Mouse (Mus musculus) midbrain, embryonic 14.5 days (tissue): ENCODE data around the gene Wdr38. TPM values are rescaled to one million over a fixed set of nuclear protein-coding genes. Genes with fewer than 3 reads are reported as not detected.

Experiments
- ATAC-seq: fragments of 200-750 bp; cut with Nextera tagmentation; 2 replicates; pipeline ENCODE4 v1.8.0; 2017; ENCODE audit warnings: moderate number of reproducible peaks, moderate library complexity; ENCODE audit not compliant: low FRiP score, low TSS enrichment
- DNase-seq: peaks from one replicate; pipeline ENCODE4 v3.0.0-alpha.2; 2015
- H3K27ac ChIP-seq: fragments of 300-500 bp; sonication (generic); replicated peaks from 2 replicates; pipeline ENCODE4 v1.5.1; 2014; ENCODE audit warnings: mild to moderate bottlenecking, low read depth, low read length, moderate library complexity
- H3K27me3 ChIP-seq: fragments of 300-500 bp; sonication (generic); 2 replicates; pipeline ENCODE4 v1.6.1; 2014; ENCODE audit warnings: low read length, control low read depth, mixed read lengths; ENCODE audit not compliant: control insufficient read depth, insufficient read depth
- H3K36me3 ChIP-seq: fragments of 300-500 bp; sonication (generic); 2 replicates; pipeline ENCODE4 v1.6.1; 2014; ENCODE audit warnings: low read length, control low read depth; ENCODE audit not compliant: control insufficient read depth, insufficient read depth
- H3K4me1 ChIP-seq: fragments of 300-500 bp; sonication (generic); 2 replicates; pipeline ENCODE4 v1.6.1; 2014; ENCODE audit warnings: mild to moderate bottlenecking, antibody characterized with exemption, low read length, control low read depth; ENCODE audit not compliant: control insufficient read depth, insufficient read depth
- H3K4me2 ChIP-seq: fragments of 300-500 bp; sonication (generic); 2 replicates; pipeline ENCODE4 v1.6.1; 2014; ENCODE audit warnings: mild to moderate bottlenecking, low read length, moderate library complexity
- H3K4me3 ChIP-seq: fragments of 300-500 bp; sonication (generic); replicated peaks from 2 replicates; pipeline ENCODE4 v1.5.1; 2014; ENCODE audit warnings: low read depth, low read length
- H3K9ac ChIP-seq: fragments of 300-500 bp; sonication (generic); replicated peaks from 2 replicates; pipeline ENCODE4 v1.6.1; 2014; ENCODE audit warnings: mild to moderate bottlenecking, low read length, moderate library complexity
- H3K9me3 ChIP-seq: fragments of 300-500 bp; sonication (generic); 2 replicates; pipeline ENCODE4 v1.6.1; 2016; ENCODE audit warnings: low read length, control low read depth, mixed read lengths; ENCODE audit not compliant: control insufficient read depth
- WGBS: fragments of 180-500 bp; shearing (Covaris S2); extraction: QIAGEN DNeasy Blood & Tissue Kit; methylation state at CpG from one replicate; pipeline ENCODE4 v1.1.7; 2014; 5-methylcytosine and 5-hydroxymethylcytosine counted together
- polyA plus RNA-seq: library from polyadenylated mRNA; unstranded; fragments of >200 nt; fragmentation: Nextera tagmentation; extraction: Ambion mirVana; gene quantifications from 2 replicates; pipeline ENCODE4 v1.2.1, GENCODE M21; 2014

The Wdr38 gene
- polyA plus RNA-seq, 1 experiment from 2014 or later: 1.4 TPM

- Histone ChIP-seq H3K9me3 (no peaks in the 10 kb centered on the region), H3K27ac (no peak overlapping the region), H3K4me2 (no peak overlapping the region), H3K4me1 (no peaks in the 10 kb centered on the region), H3K36me3 (no peaks in the 10 kb centered on the region), H3K4me3 (no peak overlapping the region), H3K9ac (no peak overlapping the region), H3K27me3 (no peaks in the 10 kb centered on the region)
- no peak for ATAC-seq
- WGBS: 83% methylated on average over 5 of the region's 5 CpGs
- no peak for DNase-seq
These were observed 27.2 kb upstream of the Wdr38 start for GRCm38 (mm10) chr2:38970057-38970456.

- H3K36me3 ChIP-seq: no peaks in the 10 kb centered on the region
- H3K9ac ChIP-seq: no peak overlapping the region
- 24% methylated on average over 2 of the region's 2 CpGs for WGBS
- DNase-seq: no peak
- no peaks in the 10 kb centered on the region for H3K4me1 ChIP-seq
- no peak for ATAC-seq
- H3K4me2 ChIP-seq: no peak overlapping the region
- H3K4me3 ChIP-seq: no peak overlapping the region
- no peaks in the 10 kb centered on the region for H3K9me3 ChIP-seq
- no peaks in the 10 kb centered on the region for H3K27me3 ChIP-seq
- no peak overlapping the region for H3K27ac ChIP-seq
These were observed 24.1 kb upstream of the Wdr38 start for GRCm38 (mm10) chr2:38973223-38973622.

- no peak overlapping the region for H3K9ac ChIP-seq
- H3K36me3 ChIP-seq: no peaks in the 10 kb centered on the region
- H3K27ac ChIP-seq: no peak overlapping the region
- DNase-seq (no peak), ATAC-seq (no peak)
- no peaks in the 10 kb centered on the region for H3K27me3 ChIP-seq
- H3K4me2 ChIP-seq: no peak overlapping the region
- no peaks in the 10 kb centered on the region for H3K4me1 ChIP-seq
- no peak overlapping the region for H3K4me3 ChIP-seq
- H3K9me3 ChIP-seq: no peaks in the 10 kb centered on the region
- WGBS: 83% methylated on average over 7 of the region's 7 CpGs
These were observed 23.6 kb upstream of the Wdr38 start for GRCm38 (mm10) chr2:38973701-38974100.

- H3K9me3 ChIP-seq: no peaks in the 10 kb centered on the region
- no peak overlapping the region for H3K4me2 ChIP-seq
- no peak for DNase-seq
- H3K27me3 ChIP-seq: no peaks in the 10 kb centered on the region
- H3K4me1 ChIP-seq: no peaks in the 10 kb centered on the region
- H3K4me3 ChIP-seq: no peak overlapping the region
- no peak overlapping the region for H3K9ac ChIP-seq
- H3K36me3 ChIP-seq: no peaks in the 10 kb centered on the region
- no peak overlapping the region for H3K27ac ChIP-seq
- ATAC-seq: no peak
- 29% methylated on average over 2 of the region's 2 CpGs for WGBS
These were observed 23.1 kb upstream of the Wdr38 start for GRCm38 (mm10) chr2:38974171-38974570.

GRCm38 (mm10) chr2:38975181-38975580 is 22.1 kb upstream of the Wdr38 start:
- Histone ChIP-seq H3K27ac (no peak overlapping the region), H3K4me3 (no peak overlapping the region), H3K9ac (no peak overlapping the region), H3K4me1 (no peaks in the 10 kb centered on the region), H3K36me3 (no peaks in the 10 kb centered on the region), H3K9me3 (no peaks in the 10 kb centered on the region), H3K4me2 (no peak overlapping the region), H3K27me3 (no peaks in the 10 kb centered on the region)
- no peak for ATAC-seq
- no peak for DNase-seq
- WGBS: 86% methylated on average over 3 of the region's 3 CpGs

- Histone ChIP-seq H3K4me2 (no peak overlapping the region), H3K9ac (no peak overlapping the region), H3K9me3 (no peaks in the 10 kb centered on the region), H3K4me3 (no peak overlapping the region), H3K27me3 (no peaks in the 10 kb centered on the region), H3K36me3 (no peaks in the 10 kb centered on the region), H3K4me1 (no peaks in the 10 kb centered on the region), H3K27ac (no peak overlapping the region)
- ATAC-seq (no peak), DNase-seq (no peak)
- WGBS: 84% methylated on average over 21 of the region's 21 CpGs
These were observed 21.1 kb upstream of the Wdr38 start for GRCm38 (mm10) chr2:38975941-38976805.

- 66% methylated on average over 4 of the region's 4 CpGs for WGBS
- ATAC-seq (no peak), DNase-seq (no peak)
- Histone ChIP-seq H3K36me3 (no peaks in the 10 kb centered on the region), H3K4me2 (no peak overlapping the region), H3K27ac (no peak overlapping the region), H3K9me3 (no peaks in the 10 kb centered on the region), H3K4me1 (no peaks in the 10 kb centered on the region), H3K9ac (no peak overlapping the region), H3K4me3 (no peak overlapping the region), H3K27me3 (no peaks in the 10 kb centered on the region)
These were observed 19.4 kb upstream of the Wdr38 start for GRCm38 (mm10) chr2:38977837-38978236.

- Histone ChIP-seq H3K27ac (no peak overlapping the region), H3K4me1 (no peaks in the 10 kb centered on the region), H3K4me2 (no peak overlapping the region), H3K36me3 (no peaks in the 10 kb centered on the region), H3K9me3 (no peaks in the 10 kb centered on the region; the same call in 1 of the 2 replicates), H3K27me3 (no peaks in the 10 kb centered on the region), H3K9ac (no peak overlapping the region), H3K4me3 (no peak overlapping the region)
- WGBS: 97% methylated on average over 2 of the region's 2 CpGs
- no peak for DNase-seq
- ATAC-seq: no peak
These were observed 13.8 kb upstream of the Wdr38 start for GRCm38 (mm10) chr2:38983456-38983855.

- H3K36me3 ChIP-seq: no peaks in the 10 kb centered on the region
- 86% methylated on average over 3 of the region's 3 CpGs for WGBS
- H3K9ac ChIP-seq: no peak overlapping the region
- H3K9me3 ChIP-seq: no peaks in the 10 kb centered on the region; the same call in 1 of the 2 replicates
- no peak for ATAC-seq
- no peak overlapping the region for H3K4me3 ChIP-seq
- H3K4me1 ChIP-seq: no peaks in the 10 kb centered on the region
- H3K4me2 ChIP-seq: no peak overlapping the region
- no peak overlapping the region for H3K27ac ChIP-seq
- no peak for DNase-seq
- H3K27me3 ChIP-seq: no peaks in the 10 kb centered on the region
These were observed 10.7 kb upstream of the Wdr38 start for GRCm38 (mm10) chr2:38986580-38986979.
